Mouse (Mus musculus) kidney, adult 2 months (tissue): ENCODE results near the gene Haus5.

ENCODE experiments used
- CTCF ChIP-seq: fragments of 200-500 bp; conservative IDR thresholded peaks from 2 replicates; pipeline ENCODE4 v1.5.1; 2011; ENCODE audit warnings: low read depth, mild to moderate bottlenecking, control low read depth, low read length, moderate library complexity, mixed read lengths; ENCODE audit not compliant: insufficient read depth, insufficient read length
- POLR2A ChIP-seq: fragments of 200-500 bp; IDR thresholded peaks from one replicate; pipeline ENCODE4 v1.6.1; 2011; ENCODE audit warnings: low read depth, low read length, control low read depth

GRCm38 (mm10) chr7:30619202-30619601 is 45.6 kb downstream of the Haus5 start:
- TF ChIP-seq CTCF (peak; percentile 60), POLR2A (no peak)
